Mouse (Mus musculus) spleen, adult 2 months (tissue): Measurements from ENCODE around the gene Gm10447.

ENCODE experiments used
- CTCF ChIP-seq: fragments of 200-500 bp; IDR thresholded peaks from 2 replicates; pipeline ENCODE4 v1.5.1; 2011; ENCODE audit warnings: mild to moderate bottlenecking, inconsistent platforms; ENCODE audit not compliant: insufficient read depth, insufficient read length, insufficient replicate concordance; ENCODE audit errors: extremely low read depth
- POLR2A ChIP-seq: fragments of 200-500 bp; IDR thresholded peaks from 2 replicates; pipeline ENCODE4 v1.6.1; 2011; ENCODE audit warnings: low read depth, low read length, inconsistent platforms

- TF ChIP-seq CTCF (no peak), POLR2A (no peak)
These were observed 6.9 kb upstream of the Gm10447 start for GRCm38 (mm10) chr11:53463551-53464424.
